Mouse (Mus musculus): Measurements from ENCODE around the gene Ero1l. TPM values are rescaled to one million over a fixed set of nuclear protein-coding genes. Genes with fewer than 3 reads are reported as not detected.
A peak's percentile ranks its signal among the peaks of the same experiment; 100 is the strongest.

Gene Ero1l
- total and polyA plus RNA-seq, 3 experiments = 11.8 to 672 (median 551) TPM

GRCm38 (mm10) chr14:45282066-45282465, 36.5 kb downstream of the Ero1l start:
- Histone ChIP-seq H3K4me3 (ENCODE audit: low read depth, low read length) (no peak overlapping the region), H3K4me1 (ENCODE audit: insufficient read depth, low read depth, low read length) (no peaks in the 10 kb centered on the region), H3K27me3 (ENCODE audit: insufficient read depth, low read length) (no peaks in the 10 kb centered on the region), H3K9me3 (replicated peaks) (no peaks in the 10 kb centered on the region), H3K36me3 (replicated peaks) (peaks cover 15% of the 10 kb centered on the region)
- TF ChIP-seq POLR2AphosphoS5 (IDR thresholded peaks at IDR 0.05; ENCODE audit: insufficient replicate concordance, low read depth, low read length) = peak; percentile 39; the same call in 1 of the 2 replicates
- TF ChIP-seq CTCF (IDR thresholded peaks at IDR 0.05; ENCODE audit: low read depth, low read length) = no peak
- no peak for DNase-seq (ENCODE audit: low spot score)
- no peak; the same call in 1 of the 2 replicates for ATAC-seq (ENCODE audit: extremely low read depth, insufficient number of reproducible peaks, low FRiP score, poor library complexity, severe bottlenecking)

- TF ChIP-seq TAL1 (conservative IDR thresholded peaks at IDR 0.05; ENCODE audit: low read depth, low read length) = no peak
- no peak for TF ChIP-seq POLR2AphosphoS5 (IDR thresholded peaks at IDR 0.05; ENCODE audit: insufficient replicate concordance, low read depth, low read length)
- TF ChIP-seq GATA2 (IDR thresholded peaks at IDR 0.05; ENCODE audit: borderline replicate concordance, low read depth, low read length) = no peak
- TF ChIP-seq GATA1 (IDR thresholded peaks at IDR 0.05; ENCODE audit: borderline replicate concordance, low read length) = no peak
- no peak for TF ChIP-seq CTCF (IDR thresholded peaks at IDR 0.05; ENCODE audit: low read depth, low read length)
- Histone ChIP-seq H3K4me1 (ENCODE audit: insufficient read depth, low read depth, low read length) (no peaks in the 10 kb centered on the region), H3K4me3 (ENCODE audit: low read depth, low read length) (no peak overlapping the region), H3K27me3 (ENCODE audit: insufficient read depth, low read length) (peaks cover 7% of the 10 kb centered on the region), H3K9me3 (replicated peaks) (no peaks in the 10 kb centered on the region), H3K36me3 (replicated peaks) (no peaks in the 10 kb centered on the region)
- ATAC-seq (ENCODE audit: extremely low read depth, insufficient number of reproducible peaks, low FRiP score, poor library complexity, severe bottlenecking) = no peak
- DNase-seq (ENCODE audit: low spot score) = no peak
Measured at GRCm38 (mm10) chr14:45275816-45276215, 42.8 kb downstream of the Ero1l start.

DNA sequence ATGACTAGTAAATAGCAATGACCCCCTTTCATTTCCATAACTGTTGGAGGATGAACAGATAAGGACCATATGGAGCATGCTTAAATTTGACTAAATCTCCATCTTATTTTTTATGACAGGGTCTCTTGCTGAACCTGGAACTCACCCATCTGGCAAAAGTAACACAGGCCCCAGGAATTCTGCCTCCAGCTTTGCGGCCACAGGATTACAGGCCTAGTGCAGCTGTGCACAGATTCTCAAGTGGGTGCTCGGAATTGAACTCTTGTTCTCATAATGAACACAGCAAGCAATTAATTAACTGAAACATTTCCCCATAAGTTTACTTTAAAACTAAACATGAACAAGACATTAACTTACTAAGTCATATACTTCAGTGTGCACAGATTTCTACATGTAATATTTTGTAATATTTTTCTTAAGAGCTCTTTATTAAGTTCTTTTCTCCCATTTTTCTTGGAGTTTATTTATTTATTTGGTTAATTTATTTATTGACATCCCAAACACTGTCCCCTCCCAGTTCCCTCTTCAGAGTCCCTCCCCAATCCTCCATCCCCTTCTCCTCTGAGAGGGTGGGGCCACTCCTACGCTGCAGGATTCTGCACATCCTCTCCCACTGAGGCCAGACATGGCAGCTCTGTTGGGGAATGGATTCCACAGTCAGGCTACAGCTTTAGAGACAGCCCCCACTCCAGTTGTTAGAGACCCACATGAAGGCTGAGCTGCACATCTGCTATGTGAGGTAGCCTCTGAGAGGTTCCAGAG, 54.6 kb downstream of the Ero1l start:
- Histone ChIP-seq H3K27me3 (ENCODE audit: insufficient read depth, low read length) (peaks cover 9% of the 10 kb centered on the region), H3K4me1 (ENCODE audit: insufficient read depth, low read depth, low read length) (no peaks in the 10 kb centered on the region), H3K36me3 (replicated peaks) (no peaks in the 10 kb centered on the region), H3K4me3 (ENCODE audit: low read depth, low read length) (no peak overlapping the region), H3K9me3 (replicated peaks) (no peaks in the 10 kb centered on the region)
- DNase-seq (ENCODE audit: low spot score) (no peak), ATAC-seq (ENCODE audit: extremely low read depth, insufficient number of reproducible peaks, low FRiP score, poor library complexity, severe bottlenecking) (no peak)
- TF ChIP-seq CTCF (IDR thresholded peaks at IDR 0.05; ENCODE audit: low read depth, low read length) = no peak
- no peak for TF ChIP-seq POLR2AphosphoS5 (IDR thresholded peaks at IDR 0.05; ENCODE audit: insufficient replicate concordance, low read depth, low read length)
- TF ChIP-seq GATA1 (IDR thresholded peaks at IDR 0.05; ENCODE audit: borderline replicate concordance, low read length) = no peak
- TF ChIP-seq GATA2 (IDR thresholded peaks at IDR 0.05; ENCODE audit: borderline replicate concordance, low read depth, low read length) = no peak
- no peak for TF ChIP-seq TAL1 (conservative IDR thresholded peaks at IDR 0.05; ENCODE audit: low read depth, low read length)

DNA sequence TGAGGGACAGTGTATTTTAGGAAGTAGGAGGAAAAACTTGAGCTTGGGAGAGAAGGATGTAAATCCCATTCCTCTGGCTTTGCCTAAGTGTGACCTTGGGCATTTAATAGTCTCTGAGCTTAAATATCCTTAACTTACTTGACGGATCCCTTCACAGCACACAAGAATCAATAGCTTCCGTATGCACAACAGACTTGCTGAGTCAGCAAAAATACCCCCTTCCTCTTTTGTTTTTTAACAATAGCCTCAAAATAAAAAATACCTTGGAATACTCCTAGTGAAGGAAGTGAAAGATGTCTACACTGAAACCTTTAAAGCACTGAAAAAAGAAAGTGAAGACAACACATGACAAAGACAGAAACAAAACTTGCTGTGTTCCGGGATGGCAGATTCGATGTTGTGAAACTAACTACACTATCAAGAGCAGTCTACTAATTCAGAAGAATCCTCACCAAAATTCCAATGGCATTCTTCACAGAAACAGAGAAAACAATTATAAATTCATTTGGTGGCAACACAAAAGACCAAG, 67.0 kb downstream of the Ero1l start:
- Histone ChIP-seq H3K9me3 (replicated peaks) (no peaks in the 10 kb centered on the region), H3K4me1 (ENCODE audit: insufficient read depth, low read depth, low read length) (no peaks in the 10 kb centered on the region), H3K36me3 (replicated peaks) (no peaks in the 10 kb centered on the region), H3K27me3 (ENCODE audit: insufficient read depth, low read length) (no peaks in the 10 kb centered on the region; the same call in 1 of the 2 replicates), H3K4me3 (ENCODE audit: low read depth, low read length) (no peak overlapping the region)
- ATAC-seq (ENCODE audit: extremely low read depth, insufficient number of reproducible peaks, low FRiP score, poor library complexity, severe bottlenecking) (no peak), DNase-seq (ENCODE audit: low spot score) (no peak)
- no peak for TF ChIP-seq GATA1 (IDR thresholded peaks at IDR 0.05; ENCODE audit: borderline replicate concordance, low read length)
- TF ChIP-seq GATA2 (IDR thresholded peaks at IDR 0.05; ENCODE audit: borderline replicate concordance, low read depth, low read length) = no peak
- no peak for TF ChIP-seq CTCF (IDR thresholded peaks at IDR 0.05; ENCODE audit: low read depth, low read length)
- no peak for TF ChIP-seq TAL1 (conservative IDR thresholded peaks at IDR 0.05; ENCODE audit: low read depth, low read length)
- TF ChIP-seq POLR2AphosphoS5 (IDR thresholded peaks at IDR 0.05; ENCODE audit: insufficient replicate concordance, low read depth, low read length) = no peak

DNA sequence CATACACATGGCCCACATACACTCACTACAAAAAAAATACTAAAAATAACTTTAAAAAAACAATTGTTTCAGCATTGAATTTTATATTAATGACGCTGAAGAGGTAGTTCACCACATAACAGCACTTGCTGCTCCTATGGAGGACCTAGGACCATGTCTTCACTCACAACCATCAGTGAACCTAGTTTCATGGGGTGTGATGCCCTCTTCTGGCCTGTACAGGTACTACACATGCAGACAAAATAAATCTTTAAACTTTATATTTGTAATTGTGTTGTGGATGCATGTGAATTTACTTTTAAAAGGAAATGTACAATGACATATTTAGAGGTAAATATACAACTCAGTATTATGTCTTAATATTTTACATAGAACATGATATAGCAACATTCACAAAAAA, 77.0 kb downstream of the Ero1l start:
- H3K27me3 ChIP-seq (ENCODE audit: insufficient read depth, low read length) = peaks cover 2% of the 10 kb centered on the region; the same call in 1 of the 2 replicates
- no peaks in the 10 kb centered on the region for H3K9me3 ChIP-seq (replicated peaks)
- TF ChIP-seq TAL1 (conservative IDR thresholded peaks at IDR 0.05; ENCODE audit: low read depth, low read length) (no peak), GATA2 (IDR thresholded peaks at IDR 0.05; ENCODE audit: borderline replicate concordance, low read depth, low read length) (no peak), CTCF (IDR thresholded peaks at IDR 0.05; ENCODE audit: low read depth, low read length) (peak; percentile 36)
- H3K4me3 ChIP-seq (ENCODE audit: low read depth, low read length) = no peak overlapping the region
- DNase-seq (ENCODE audit: low spot score) (no peak), ATAC-seq (ENCODE audit: extremely low read depth, insufficient number of reproducible peaks, low FRiP score, poor library complexity, severe bottlenecking) (no peak)
- no peaks in the 10 kb centered on the region for H3K4me1 ChIP-seq (ENCODE audit: insufficient read depth, low read depth, low read length)
- H3K36me3 ChIP-seq (replicated peaks) = no peaks in the 10 kb centered on the region

DNA sequence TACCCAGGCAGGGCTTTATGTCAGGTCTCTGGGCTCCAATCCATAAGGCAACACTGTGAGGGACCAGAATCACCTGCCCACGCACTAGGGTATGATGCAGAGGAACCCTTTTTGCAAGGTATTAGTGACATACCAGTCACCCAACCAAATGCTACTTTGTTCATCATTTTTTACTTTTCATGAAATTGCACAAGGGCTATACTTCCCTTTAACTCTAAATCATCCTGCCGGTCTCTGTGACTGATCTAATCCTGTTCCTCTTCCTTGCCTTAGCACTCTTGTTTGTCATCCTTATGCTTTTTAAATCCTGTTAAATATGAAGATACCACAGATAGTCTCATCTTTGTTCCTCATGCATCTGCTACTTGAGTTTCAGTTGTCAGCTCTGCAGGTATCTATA, 79.5 kb downstream of the Ero1l start:
- H3K9me3 ChIP-seq (replicated peaks) = no peaks in the 10 kb centered on the region
- DNase-seq (ENCODE audit: low spot score) = no peak
- no peaks in the 10 kb centered on the region for H3K4me1 ChIP-seq (ENCODE audit: insufficient read depth, low read depth, low read length)
- no peak overlapping the region for H3K4me3 ChIP-seq (ENCODE audit: low read depth, low read length)
- TF ChIP-seq TAL1 (conservative IDR thresholded peaks at IDR 0.05; ENCODE audit: low read depth, low read length) = no peak
- no peak for TF ChIP-seq CTCF (IDR thresholded peaks at IDR 0.05; ENCODE audit: low read depth, low read length)
- no peak for TF ChIP-seq GATA2 (IDR thresholded peaks at IDR 0.05; ENCODE audit: borderline replicate concordance, low read depth, low read length)
- TF ChIP-seq GATA1 (IDR thresholded peaks at IDR 0.05; ENCODE audit: borderline replicate concordance, low read length) = no peak
- no peak for TF ChIP-seq POLR2AphosphoS5 (IDR thresholded peaks at IDR 0.05; ENCODE audit: insufficient replicate concordance, low read depth, low read length)
- no peak for ATAC-seq (ENCODE audit: extremely low read depth, insufficient number of reproducible peaks, low FRiP score, poor library complexity, severe bottlenecking)
- peaks cover 2% of the 10 kb centered on the region; the same call in 1 of the 2 replicates for H3K27me3 ChIP-seq (ENCODE audit: insufficient read depth, low read length)
- no peaks in the 10 kb centered on the region for H3K36me3 ChIP-seq (replicated peaks)

Other genes starting within 250 kb of the Ero1l start
- gene Gpr137c, start 99.1 kb downstream of the Ero1l start, total RNA-seq (2014; fragmentation: Nextera tagmentation) = not detected in 2 replicates
- gene Gpr137c, start 99.1 kb downstream of the Ero1l start, total RNA-seq (2017) = 0.12 and 0.49 TPM in 2 replicates
- not detected in 2 replicates for gene Gpr137c, start 99.1 kb downstream of the Ero1l start, polyA plus RNA-seq (2012)
- gene Txndc16, start 98.4 kb downstream of the Ero1l start, total RNA-seq (2014; fragmentation: Nextera tagmentation) = not detected in 2 replicates
- gene Txndc16, start 98.4 kb downstream of the Ero1l start, total RNA-seq (2017) = 0.41 and 0.71 TPM in 2 replicates
- 0.07 TPM in 1 of 2 replicates, not detected in the other for gene Txndc16, start 98.4 kb downstream of the Ero1l start, polyA plus RNA-seq (2012)
- 223 and 309 TPM in 2 replicates for gene Psmc6, start 11.0 kb upstream of the Ero1l start, total RNA-seq (2014; fragmentation: Nextera tagmentation)
- 318 and 319 TPM in 2 replicates for gene Psmc6, start 11.0 kb upstream of the Ero1l start, total RNA-seq (2017)
- gene Psmc6, start 11.0 kb upstream of the Ero1l start, polyA plus RNA-seq (2012) = 10.5 and 11.5 TPM in 2 replicates
- 37.3 and 42.9 TPM in 2 replicates for gene Styx, start 32.3 kb upstream of the Ero1l start, total RNA-seq (2014; fragmentation: Nextera tagmentation)
- gene Styx, start 32.3 kb upstream of the Ero1l start, total RNA-seq (2017) = 30.7 and 33.3 TPM in 2 replicates
- 102 and 142 TPM in 2 replicates for gene Styx, start 32.3 kb upstream of the Ero1l start, polyA plus RNA-seq (2012)
- 35.2 and 38.5 TPM in 2 replicates for gene Gnpnat1, start 86.1 kb upstream of the Ero1l start, total RNA-seq (2014; fragmentation: Nextera tagmentation)
- gene Gnpnat1, start 86.1 kb upstream of the Ero1l start, total RNA-seq (2017) = 20.2 and 20.9 TPM in 2 replicates
- gene Gnpnat1, start 86.1 kb upstream of the Ero1l start, polyA plus RNA-seq (2012) = 4.8 and 6.2 TPM in 2 replicates
- gene Fermt2, start 211.3 kb upstream of the Ero1l start, total RNA-seq (2014; fragmentation: Nextera tagmentation) = not detected in 2 replicates
- 0.17 and 0.60 TPM in 2 replicates for gene Fermt2, start 211.3 kb upstream of the Ero1l start, total RNA-seq (2017)
- gene Fermt2, start 211.3 kb upstream of the Ero1l start, polyA plus RNA-seq (2012) = not detected in 2 replicates

Measured in G1E (cell line).